Mouse (Mus musculus) G1E (cell line): ENCODE measurements at regions not wholly inside any gene's neighbourhood (a gene's known extent, or its start where the extent isn't known, plus 50 kb on each side); places are given as distances from the start of the nearest gene placed in this dataset.

ENCODE experiments used
- CTCF ChIP-seq: IDR thresholded peaks from 2 replicates; pipeline ENCODE4 v1.5.1; 2012; ENCODE audit warnings: low read depth, low read length, inconsistent platforms, mixed read lengths
- GATA1 ChIP-seq: IDR thresholded peaks from 2 replicates; pipeline ENCODE4 v1.6.1; 2012; ENCODE audit warnings: borderline replicate concordance, low read length, inconsistent platforms, mixed read lengths
- GATA2 ChIP-seq: IDR thresholded peaks from 2 replicates; pipeline ENCODE4 v1.6.1; 2012; ENCODE audit warnings: low read depth, low read length, inconsistent platforms, borderline replicate concordance
- POLR2AphosphoS5 ChIP-seq: IDR thresholded peaks from 2 replicates; pipeline ENCODE4 v1.6.1; 2012; ENCODE audit warnings: low read depth, low read length, inconsistent platforms; ENCODE audit not compliant: insufficient replicate concordance
- TAL1 ChIP-seq: conservative IDR thresholded peaks from 2 replicates; pipeline ENCODE4 v1.6.1; 2012; ENCODE audit warnings: low read depth, low read length, inconsistent platforms, mixed read lengths

DNA sequence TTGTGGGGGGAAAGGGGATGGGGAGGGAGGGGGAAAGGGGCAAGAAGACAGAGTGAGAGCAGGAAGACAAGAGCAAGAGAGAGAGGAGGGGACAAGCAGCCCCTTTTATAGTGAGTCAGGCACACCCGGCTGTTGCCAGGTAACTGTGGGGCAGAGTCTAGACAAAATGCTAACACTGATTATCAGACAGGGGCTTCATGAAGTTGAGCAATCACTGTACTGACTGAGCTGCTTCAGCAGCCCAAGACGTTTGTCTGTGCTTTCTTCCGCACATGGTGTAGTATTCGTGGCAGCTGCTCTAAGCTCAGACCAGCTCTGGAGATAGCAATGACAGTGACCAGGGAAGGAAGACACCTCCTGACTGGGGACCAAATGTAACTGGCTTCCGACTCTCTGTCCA, 385.2 kb downstream of the Matn1 start:
- TF ChIP-seq GATA1: no peak
- no peak for TF ChIP-seq CTCF
- TF ChIP-seq POLR2AphosphoS5: no peak
- TF ChIP-seq GATA2: no peak
- no peak for TF ChIP-seq TAL1
